30 mouse cellular contexts compared by ENCODE assay signal in the genomic region with DNA sequence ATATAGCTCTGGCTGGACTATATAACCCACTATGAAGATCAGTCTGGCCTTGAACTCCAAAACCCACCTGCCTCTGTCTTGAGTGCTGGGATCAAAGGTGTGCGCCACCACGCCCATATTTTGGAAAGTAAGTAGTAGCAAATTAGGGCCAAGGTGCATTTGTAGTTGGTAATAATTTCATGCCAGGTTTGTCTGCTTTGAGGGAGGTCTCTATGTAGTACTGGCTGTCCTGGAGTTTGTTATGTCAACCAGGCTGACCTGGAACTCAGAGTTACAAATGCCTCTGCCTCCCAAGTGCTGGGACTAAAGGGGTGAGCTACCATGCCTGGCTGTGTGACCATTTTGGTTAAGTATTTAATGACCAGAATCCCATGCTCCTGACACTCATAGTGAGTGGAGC. TPM values are rescaled to one million over a fixed set of nuclear protein-coding genes. Genes with fewer than 3 reads are reported as not detected.
"Had no signal": no experiment of that assay in that cellular context is flagged by ENCODE, and none has a peak within 500 bp of the region (broad histone marks: within the 10 kb centered on the region; RNA-seq: fewer than 3 reads in every experiment).

No protein-coding gene starts in this region.

- H3K27me3 ChIP-seq: heart, embryonic 12.5 days; heart, embryonic 13.5 days; heart, embryonic 15.5 days; hindbrain, embryonic 12.5 days; hindbrain, embryonic 13.5 days; hindbrain, embryonic 15.5 days; intestine, embryonic 15.5 days had no signal

- H3K4me1 ChIP-seq: heart, embryonic 10.5 days; heart, embryonic 12.5 days; heart, embryonic 13.5 days; heart, embryonic 15.5 days; hindbrain, embryonic 10.5 days; hindbrain, embryonic 12.5 days; hindbrain, embryonic 13.5 days; hindbrain, embryonic 15.5 days; intestine, embryonic 15.5 days had no signal

- DNase-seq: heart, postnatal 10 days; heart, postnatal 14 days; heart, postnatal 36 days; heart, postnatal 4 days; kidney, adult 11 months; kidney, adult 18-20 months; kidney, postnatal 14 days; kidney, postnatal 4 days; layer of hippocampus, adult 9-11 months; layer of hippocampus, postnatal 36 days had no signal

- H3K4me2 ChIP-seq: heart, embryonic 11.5 days; heart, embryonic 12.5 days; heart, embryonic 13.5 days; heart, embryonic 15.5 days; hindbrain, embryonic 12.5 days; hindbrain, embryonic 13.5 days; hindbrain, embryonic 14.5 days; hindbrain, embryonic 15.5 days; intestine, embryonic 15.5 days had no signal

- H3K4me3 ChIP-seq: heart, embryonic 10.5 days; heart, embryonic 12.5 days; heart, embryonic 13.5 days; heart, embryonic 15.5 days; hindbrain, embryonic 10.5 days; hindbrain, embryonic 12.5 days; hindbrain, embryonic 13.5 days; hindbrain, embryonic 15.5 days; intestine, embryonic 15.5 days; layer of hippocampus, adult 2 months; left cerebral cortex, adult 2 months had no signal

- H3K9me3 ChIP-seq: heart, embryonic 10.5 days; heart, embryonic 12.5 days; heart, embryonic 13.5 days; heart, embryonic 15.5 days; hindbrain, embryonic 10.5 days; hindbrain, embryonic 12.5 days; hindbrain, embryonic 13.5 days; hindbrain, embryonic 15.5 days; intestine, embryonic 15.5 days had no signal

- H3K9ac ChIP-seq: heart, embryonic 12.5 days; heart, embryonic 13.5 days; heart, embryonic 15.5 days; hindbrain, embryonic 12.5 days; hindbrain, embryonic 13.5 days; hindbrain, embryonic 14.5 days; hindbrain, embryonic 15.5 days; intestine, embryonic 15.5 days had no signal

- ATAC-seq: hindbrain, embryonic 16.5 days; hindbrain, postnatal 0 days; inflammation-experienced regulatory T-cells, adult 6 months; intestine, embryonic 15.5 days; intestine, embryonic 16.5 days; intestine, postnatal 0 days had no signal

- H3K27ac ChIP-seq: heart, embryonic 10.5 days; heart, embryonic 13.5 days; heart, embryonic 15.5 days; hindbrain, embryonic 10.5 days; hindbrain, embryonic 12.5 days; hindbrain, embryonic 13.5 days; hindbrain, embryonic 14.5 days; hindbrain, embryonic 15.5 days; hindbrain, postnatal 0 days; intestine, embryonic 15.5 days; kidney, postnatal 0 days; layer of hippocampus, adult 2 months; left cerebral cortex, adult 2 months had no signal

RNA-seq across cellular contexts. Expression of gene Angptl7, which starts 20.0 kb away (rescaled TPM):
- total RNA-seq: hematopoietic stem cell, adult 5-6 weeks had no signal
